Mouse (Mus musculus) limb, embryonic 15.5 days (tissue): ENCODE results near the gene Sox5. TPM values are rescaled to one million over a fixed set of nuclear protein-coding genes. Genes with fewer than 3 reads are reported as not detected.

Experiments used
- ATAC-seq: fragments of 200-750 bp; cut with Nextera tagmentation; 2 replicates; pipeline ENCODE4 v1.8.0; 2017; ENCODE audit warnings: low read depth, moderate TSS enrichment; ENCODE audit not compliant: insufficient number of reproducible peaks, low FRiP score, low TSS enrichment
- H3K27ac ChIP-seq: fragments of 300-500 bp; sonication (generic); 2 replicates; pipeline ENCODE4 v1.5.1; 2015; ENCODE audit warnings: moderate library complexity, mild to moderate bottlenecking, inconsistent platforms
- H3K27me3 ChIP-seq: fragments of 300-500 bp; sonication (generic); 2 replicates; pipeline ENCODE4 v1.6.1; 2015; ENCODE audit warnings: inconsistent platforms
- H3K36me3 ChIP-seq: fragments of 300-500 bp; sonication (generic); 2 replicates; pipeline ENCODE4 v1.6.1; 2015; ENCODE audit warnings: inconsistent platforms
- H3K4me1 ChIP-seq: fragments of 300-500 bp; sonication (generic); 2 replicates; pipeline ENCODE4 v1.6.1; 2015; ENCODE audit warnings: inconsistent platforms
- H3K4me2 ChIP-seq: fragments of 300-500 bp; sonication (generic); 2 replicates; pipeline ENCODE4 v1.6.1; 2015; ENCODE audit warnings: mild to moderate bottlenecking, inconsistent platforms
- H3K4me3 ChIP-seq: fragments of 300-500 bp; sonication (generic); 2 replicates; pipeline ENCODE4 v1.5.1; 2015; ENCODE audit warnings: mild to moderate bottlenecking, inconsistent platforms
- H3K9ac ChIP-seq: fragments of 300-500 bp; sonication (generic); 2 replicates; pipeline ENCODE4 v1.6.1; 2015; ENCODE audit warnings: inconsistent platforms
- H3K9me3 ChIP-seq: fragments of 300-500 bp; sonication (generic); 2 replicates; pipeline ENCODE4 v1.6.1; 2016; ENCODE audit warnings: inconsistent platforms
- WGBS: fragments of 180-500 bp; shearing (Covaris S2); methylation state at CpG from one replicate; pipeline ENCODE4 v1.1.7; 2015; 5-methylcytosine and 5-hydroxymethylcytosine counted together
- polyA plus RNA-seq: library from polyadenylated mRNA; unstranded; fragments of >200 nt; fragmentation: Nextera tagmentation; extraction: Ambion mirVana; gene quantifications from 2 replicates; pipeline ENCODE4 v1.2.1, GENCODE M21; 2015

The Sox5 gene
- polyA plus RNA-seq, 1 experiment from 2014 or later, result 36.0 TPM

GRCm38 (mm10) chr6:144398115-144398514 is 383.7 kb downstream of the Sox5 start:
- no peak overlapping the region for H3K27ac ChIP-seq
- H3K4me3 ChIP-seq, result no peak overlapping the region
- no peaks in the 10 kb centered on the region for H3K4me1 ChIP-seq
- no peaks in the 10 kb centered on the region for H3K9me3 ChIP-seq
- no peak for ATAC-seq
- H3K27me3 ChIP-seq, result no peaks in the 10 kb centered on the region
- H3K36me3 ChIP-seq, result no peaks in the 10 kb centered on the region
- no peak overlapping the region for H3K4me2 ChIP-seq
- WGBS, result 26% methylated on average over 10 of the region's 10 CpGs
- no peak overlapping the region for H3K9ac ChIP-seq

- Histone ChIP-seq H3K27me3 (no peaks in the 10 kb centered on the region), H3K9ac (no peak overlapping the region), H3K4me1 (no peaks in the 10 kb centered on the region), H3K36me3 (no peaks in the 10 kb centered on the region), H3K4me2 (no peak overlapping the region), H3K9me3 (no peaks in the 10 kb centered on the region), H3K4me3 (no peak overlapping the region), H3K27ac (no peak overlapping the region)
- 68% methylated on average over 6 of the region's 6 CpGs for WGBS
- no peak for ATAC-seq
Observed at GRCm38 (mm10) chr6:144393151-144393550, 388.6 kb downstream of the Sox5 start.

GRCm38 (mm10) chr6:144389333-144390054 is 392.3 kb downstream of the Sox5 start:
- no peak overlapping the region for H3K4me3 ChIP-seq
- WGBS, result 72% methylated on average over 14 of the region's 14 CpGs
- H3K27me3 ChIP-seq, result no peaks in the 10 kb centered on the region
- no peak for ATAC-seq
- no peaks in the 10 kb centered on the region for H3K9me3 ChIP-seq
- no peaks in the 10 kb centered on the region for H3K36me3 ChIP-seq
- H3K9ac ChIP-seq, result no peak overlapping the region
- H3K4me2 ChIP-seq, result no peak overlapping the region
- H3K4me1 ChIP-seq, result no peaks in the 10 kb centered on the region
- H3K27ac ChIP-seq, result no peak overlapping the region

- WGBS, result 77% methylated on average over 17 of the region's 17 CpGs
- H3K4me2 ChIP-seq, result no peak overlapping the region
- H3K36me3 ChIP-seq, result no peaks in the 10 kb centered on the region
- no peaks in the 10 kb centered on the region for H3K27me3 ChIP-seq
- no peak overlapping the region for H3K9ac ChIP-seq
- ATAC-seq, result no peak
- no peak overlapping the region for H3K27ac ChIP-seq
- H3K4me3 ChIP-seq, result no peak overlapping the region
- H3K9me3 ChIP-seq, result no peaks in the 10 kb centered on the region
- no peaks in the 10 kb centered on the region for H3K4me1 ChIP-seq
Observed at GRCm38 (mm10) chr6:144387539-144388255, 394.1 kb downstream of the Sox5 start.

GRCm38 (mm10) chr6:144380641-144381040 is 401.1 kb downstream of the Sox5 start:
- no peaks in the 10 kb centered on the region for H3K4me1 ChIP-seq
- no peak overlapping the region for H3K4me2 ChIP-seq
- H3K27me3 ChIP-seq, result no peaks in the 10 kb centered on the region
- H3K9ac ChIP-seq, result no peak overlapping the region
- 77% methylated on average over 6 of the region's 6 CpGs for WGBS
- ATAC-seq, result no peak
- H3K4me3 ChIP-seq, result no peak overlapping the region
- H3K36me3 ChIP-seq, result no peaks in the 10 kb centered on the region
- no peaks in the 10 kb centered on the region for H3K9me3 ChIP-seq
- no peak overlapping the region for H3K27ac ChIP-seq

- Histone ChIP-seq H3K27me3 (no peaks in the 10 kb centered on the region), H3K27ac (no peak overlapping the region), H3K9me3 (no peaks in the 10 kb centered on the region), H3K4me3 (no peak overlapping the region), H3K4me1 (no peaks in the 10 kb centered on the region), H3K9ac (no peak overlapping the region), H3K36me3 (no peaks in the 10 kb centered on the region), H3K4me2 (no peak overlapping the region)
- WGBS, result 79% methylated on average over 15 of the region's 15 CpGs
- ATAC-seq, result no peak
Observed at GRCm38 (mm10) chr6:144380171-144380570, 401.6 kb downstream of the Sox5 start.

GRCm38 (mm10) chr6:144374810-144375209 is 407.0 kb downstream of the Sox5 start:
- H3K4me1 ChIP-seq, result no peaks in the 10 kb centered on the region
- no peaks in the 10 kb centered on the region for H3K36me3 ChIP-seq
- H3K27me3 ChIP-seq, result no peaks in the 10 kb centered on the region
- ATAC-seq, result no peak
- no peaks in the 10 kb centered on the region for H3K9me3 ChIP-seq
- H3K9ac ChIP-seq, result no peak overlapping the region
- 77% methylated on average over 11 of the region's 11 CpGs for WGBS
- H3K4me3 ChIP-seq, result no peak overlapping the region
- H3K27ac ChIP-seq, result no peak overlapping the region
- no peak overlapping the region for H3K4me2 ChIP-seq

- no peak overlapping the region for H3K27ac ChIP-seq
- no peak overlapping the region for H3K4me2 ChIP-seq
Observed at GRCm38 (mm10) chr6:144370699-144371098, 411.1 kb downstream of the Sox5 start.

GRCm38 (mm10) chr6:144367626-144368077 is 414.1 kb downstream of the Sox5 start:
- WGBS, result 52% methylated on average over 11 of the region's 11 CpGs

More at GRCm38 (mm10) chr6:144370699-144371098, 411.1 kb downstream of the Sox5 start:
- H3K4me1 ChIP-seq, result no peaks in the 10 kb centered on the region
- no peak for ATAC-seq
- no peaks in the 10 kb centered on the region for H3K27me3 ChIP-seq
- no peaks in the 10 kb centered on the region for H3K36me3 ChIP-seq
- no peak overlapping the region for H3K9ac ChIP-seq
- no peaks in the 10 kb centered on the region for H3K9me3 ChIP-seq
- no peak overlapping the region for H3K4me3 ChIP-seq
- 47% methylated on average over 10 of the region's 10 CpGs for WGBS

GRCm38 (mm10) chr6:144361267-144362038 is 420.3 kb downstream of the Sox5 start:
- no peak overlapping the region for H3K4me3 ChIP-seq
- 18% methylated on average over 5 of the region's 5 CpGs for WGBS
- H3K36me3 ChIP-seq, result no peaks in the 10 kb centered on the region
- H3K27me3 ChIP-seq, result no peaks in the 10 kb centered on the region
- no peak overlapping the region for H3K9ac ChIP-seq
- H3K4me2 ChIP-seq, result no peak overlapping the region
- H3K27ac ChIP-seq, result no peak overlapping the region
- H3K9me3 ChIP-seq, result no peaks in the 10 kb centered on the region
- ATAC-seq, result no peak
- no peaks in the 10 kb centered on the region for H3K4me1 ChIP-seq

More at GRCm38 (mm10) chr6:144367626-144368077, 414.1 kb downstream of the Sox5 start:
- Histone ChIP-seq H3K9me3 (no peaks in the 10 kb centered on the region), H3K27me3 (no peaks in the 10 kb centered on the region), H3K4me2 (no peak overlapping the region), H3K9ac (no peak overlapping the region), H3K4me3 (no peak overlapping the region), H3K4me1 (no peaks in the 10 kb centered on the region), H3K27ac (no peak overlapping the region), H3K36me3 (no peaks in the 10 kb centered on the region)
- ATAC-seq, result no peak

- no peaks in the 10 kb centered on the region for H3K27me3 ChIP-seq
- H3K4me2 ChIP-seq, result no peak overlapping the region
- no peak overlapping the region for H3K4me3 ChIP-seq
- no peaks in the 10 kb centered on the region for H3K9me3 ChIP-seq
- ATAC-seq, result no peak
- 85% methylated on average over 4 of the region's 4 CpGs for WGBS
- H3K27ac ChIP-seq, result no peak overlapping the region
- H3K36me3 ChIP-seq, result no peaks in the 10 kb centered on the region
- no peaks in the 10 kb centered on the region for H3K4me1 ChIP-seq
- H3K9ac ChIP-seq, result no peak overlapping the region
Observed at GRCm38 (mm10) chr6:144357081-144357480, 424.7 kb downstream of the Sox5 start.

- Histone ChIP-seq H3K4me3 (no peak overlapping the region), H3K9ac (no peak overlapping the region), H3K36me3 (no peaks in the 10 kb centered on the region), H3K4me1 (no peaks in the 10 kb centered on the region), H3K27me3 (no peaks in the 10 kb centered on the region), H3K4me2 (no peak overlapping the region), H3K27ac (no peak overlapping the region), H3K9me3 (no peaks in the 10 kb centered on the region)
- 84% methylated on average over 6 of the region's 6 CpGs for WGBS
- no peak for ATAC-seq
Observed at GRCm38 (mm10) chr6:144351049-144351448, 430.7 kb downstream of the Sox5 start.
